Comparison of ENCODE assay signal across 11 mouse cellular contexts in the genomic region with DNA sequence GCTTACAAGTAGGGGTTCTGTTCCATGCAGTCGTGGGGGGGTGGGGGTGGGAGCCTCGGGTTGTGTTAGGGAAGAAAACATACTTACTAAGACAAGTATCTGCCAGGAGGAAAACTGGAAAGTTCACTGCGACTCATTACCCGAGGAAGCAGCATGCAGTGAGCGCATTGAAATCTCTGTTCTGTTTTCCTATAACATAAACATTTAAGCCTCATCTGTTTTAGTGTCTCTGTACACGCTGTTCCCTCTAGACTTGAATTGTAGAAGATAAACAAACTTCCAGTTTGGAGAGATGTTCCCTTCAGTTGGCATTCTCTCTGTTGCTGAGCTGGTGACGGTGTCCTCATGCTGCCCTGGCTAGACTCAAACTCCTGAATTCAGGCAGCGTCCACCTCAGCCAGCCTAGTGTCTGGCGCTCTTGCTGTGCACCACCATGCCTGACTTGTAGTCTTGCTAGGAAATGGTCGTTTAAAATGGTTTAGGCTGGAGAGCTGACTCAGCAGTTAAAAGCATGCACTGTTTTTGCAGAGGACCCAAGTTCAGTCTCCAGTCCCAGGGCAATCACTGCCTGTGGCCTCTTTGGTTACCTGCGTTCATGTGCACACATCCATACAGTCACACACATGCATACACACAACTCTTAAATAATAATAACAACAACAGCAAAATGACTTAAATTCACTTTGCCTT.
DNase-seq lines count a peak whose midpoint lies in the region; ATAC-seq lines count a peak whose summit lies in the region.
"Had no signal": no experiment of that assay in that cellular context is flagged by ENCODE, and none has a peak within 500 bp of the region (broad histone marks: within the 10 kb centered on the region; RNA-seq: fewer than 3 reads in every experiment).

No protein-coding gene starts in this region.

- H3K27me3 ChIP-seq in lung, embryonic 15.5 days = no peaks in the 10 kb centered on the region
- H3K27me3 ChIP-seq in embryonic facial prominence, embryonic 15.5 days = no peaks in the 10 kb centered on the region
- H3K27me3 ChIP-seq in hindbrain, embryonic 14.5 days (ENCODE audit: control insufficient read depth, insufficient read depth, low read length) = no peaks in the 10 kb centered on the region
- no peaks in the 10 kb centered on the region for H3K27me3 ChIP-seq in neural tube, embryonic 13.5 days

- H3K4me3 ChIP-seq in lung, embryonic 15.5 days = no peak overlapping the region
- no peak overlapping the region for H3K4me3 ChIP-seq in embryonic facial prominence, embryonic 15.5 days (replicated peaks)
- H3K4me3 ChIP-seq in hindbrain, embryonic 14.5 days (replicated peaks; ENCODE audit: low read length) = no peak overlapping the region
- H3K4me3 ChIP-seq in neural tube, embryonic 13.5 days = no peak overlapping the region

- no peak for DNase-seq in lung, postnatal 14 days
- DNase-seq in hindbrain, embryonic 14.5 days (ENCODE audit: low spot score) = no peak
- DNase-seq in embryo, embryonic 11 days = no peak
- DNase-seq in left cerebral cortex, postnatal 4 days = no peak
- DNase-seq: kidney, adult 11 months; thymus, adult 2 months had no signal

- H3K9me3 ChIP-seq in lung, embryonic 15.5 days = no peaks in the 10 kb centered on the region
- H3K9me3 ChIP-seq in embryonic facial prominence, embryonic 15.5 days (replicated peaks) = no peaks in the 10 kb centered on the region
- no peaks in the 10 kb centered on the region for H3K9me3 ChIP-seq in hindbrain, embryonic 14.5 days (ENCODE audit: control insufficient read depth, low read length)
- no peaks in the 10 kb centered on the region for H3K9me3 ChIP-seq in neural tube, embryonic 13.5 days

- no peak overlapping the region for H3K4me2 ChIP-seq in lung, embryonic 15.5 days
- no peak overlapping the region for H3K4me2 ChIP-seq in embryonic facial prominence, embryonic 15.5 days (replicated peaks)
- no peak overlapping the region for H3K4me2 ChIP-seq in hindbrain, embryonic 14.5 days (replicated peaks)
- no peak overlapping the region for H3K4me2 ChIP-seq in neural tube, embryonic 13.5 days

- WGBS in lung, embryonic 15.5 days = 48% methylated on average over 11 of the region's 11 CpGs
- 66% methylated on average over 11 of the region's 11 CpGs for WGBS in embryonic facial prominence, embryonic 15.5 days
- WGBS in hindbrain, embryonic 14.5 days = 70% methylated on average over 11 of the region's 11 CpGs
- WGBS in neural tube, embryonic 13.5 days = 78% methylated on average over 11 of the region's 11 CpGs

- intact Hi-C loops in left cerebral cortex, postnatal 4 days (cut with DNase I) = no loop called here

- H3K4me1 ChIP-seq in lung, embryonic 15.5 days = peaks cover 37% of the 10 kb centered on the region
- peaks cover 19% of the 10 kb centered on the region for H3K4me1 ChIP-seq in embryonic facial prominence, embryonic 15.5 days
- peaks cover 23% of the 10 kb centered on the region for H3K4me1 ChIP-seq in hindbrain, embryonic 14.5 days (replicated peaks; ENCODE audit: control insufficient read depth, insufficient read depth, low read length)
- H3K4me1 ChIP-seq in neural tube, embryonic 13.5 days (replicated peaks) = peaks cover 55% of the 10 kb centered on the region

- no peak overlapping the region for H3K9ac ChIP-seq in lung, embryonic 15.5 days
- H3K9ac ChIP-seq in embryonic facial prominence, embryonic 15.5 days = no peak overlapping the region
- H3K9ac ChIP-seq in hindbrain, embryonic 14.5 days = no peak overlapping the region
- H3K9ac ChIP-seq in neural tube, embryonic 13.5 days = no peak overlapping the region
- H3K9ac ChIP-seq: liver, embryonic 14.5 days had no signal

- peak overlapping the region; percentile 72 for H3K27ac ChIP-seq in lung, embryonic 15.5 days
- peak overlapping the region; percentile 66 for H3K27ac ChIP-seq in embryonic facial prominence, embryonic 15.5 days (replicated peaks)
- peak overlapping the region; percentile 85 for H3K27ac ChIP-seq in hindbrain, embryonic 14.5 days
- H3K27ac ChIP-seq in neural tube, embryonic 13.5 days (replicated peaks) = peak overlapping the region; percentile 69
- H3K27ac ChIP-seq: liver, embryonic 14.5 days had no signal

- peaks cover 27% of the 10 kb centered on the region for H3K36me3 ChIP-seq in lung, embryonic 15.5 days
- H3K36me3 ChIP-seq in embryonic facial prominence, embryonic 15.5 days = peaks cover 19% of the 10 kb centered on the region; the same call in 1 of the 2 replicates
- peaks cover 11% of the 10 kb centered on the region for H3K36me3 ChIP-seq in hindbrain, embryonic 14.5 days (replicated peaks; ENCODE audit: control insufficient read depth, insufficient read depth)
- H3K36me3 ChIP-seq in neural tube, embryonic 13.5 days = peaks cover 22% of the 10 kb centered on the region

- ATAC-seq in lung, embryonic 15.5 days (ENCODE audit: borderline replicate concordance, extremely low read depth, low FRiP score, low TSS enrichment) = peak; percentile 47; the same call in 1 of the 2 replicates
- no peak for ATAC-seq in embryonic facial prominence, embryonic 15.5 days (ENCODE audit: insufficient number of reproducible peaks, low FRiP score, low TSS enrichment, low read depth)
- no peak for ATAC-seq in hindbrain, embryonic 14.5 days (ENCODE audit: low FRiP score)
- ATAC-seq in neural tube, embryonic 13.5 days (ENCODE audit: low read depth) = no peak
- no peak for ATAC-seq in megakaryocyte, adult 5-6 weeks (ENCODE audit: poor library complexity, severe bottlenecking)
